Mouse (Mus musculus) MEL (cell line): Measurements from ENCODE around the gene Sirt3.

Experiments
- BHLHE40 ChIP-seq: IDR thresholded peaks from 2 replicates; pipeline ENCODE4 v1.6.1; 2012; ENCODE audit warnings: low read depth, mild to moderate bottlenecking, inconsistent platforms, low read length, improper control_type of control experiment, borderline replicate concordance
- CTCF ChIP-seq, 3 experiments: IDR thresholded peaks in 2 of 3; conservative IDR thresholded peaks in 1 of 3; 2 replicates each; pipeline ENCODE4 v1.5.1; 2011 to 2012; ENCODE audit warnings: low read length in 3 of 3, low read depth in 2 of 3, mild to moderate bottlenecking in 2 of 3, improper control_type of control experiment in 1 of 3, inconsistent platforms in 1 of 3, mixed read lengths in 1 of 3, moderate library complexity in 1 of 3; ENCODE audit not compliant: control insufficient read depth in 1 of 3, insufficient read depth in 1 of 3, poor library complexity in 1 of 3, severe bottlenecking in 1 of 3
- MAFK ChIP-seq: IDR thresholded peaks from 2 replicates; pipeline ENCODE4 v1.6.1; 2011; ENCODE audit warnings: low read depth, mild to moderate bottlenecking, low read length, improper control_type of control experiment, borderline replicate concordance
- POLR2A ChIP-seq, 2 experiments: IDR thresholded peaks; 2 replicates each; pipeline ENCODE4 v1.6.1; 2011 to 2012; ENCODE audit warnings: low read length in 2 of 2, mild to moderate bottlenecking in 2 of 2, control low read depth in 1 of 2, improper control_type of control experiment in 1 of 2, low read depth in 1 of 2, moderate library complexity in 1 of 2; ENCODE audit not compliant: control insufficient read depth in 1 of 2, insufficient read depth in 1 of 2, poor library complexity in 1 of 2
- SMC3 ChIP-seq: IDR thresholded peaks from 2 replicates; pipeline ENCODE4 v1.6.1; 2011; ENCODE audit warnings: low read depth, low read length, improper control_type of control experiment
- TCF12 ChIP-seq: IDR thresholded peaks from 2 replicates; pipeline ENCODE4 v1.6.1; 2014; ENCODE audit warnings: low read depth, mild to moderate bottlenecking, inconsistent platforms, low read length, improper control_type of control experiment, moderate library complexity
- USF2 ChIP-seq, 2 experiments: IDR thresholded peaks; 2 replicates each; pipeline ENCODE4 v1.6.1; 2011 to 2012; ENCODE audit warnings: improper control_type of control experiment in 2 of 2, low read length in 2 of 2, borderline replicate concordance in 1 of 2, inconsistent platforms in 1 of 2, low read depth in 1 of 2, mild to moderate bottlenecking in 1 of 2; ENCODE audit not compliant: insufficient read depth in 1 of 2
- ZC3H11A ChIP-seq: IDR thresholded peaks from 2 replicates; pipeline ENCODE4 v1.6.1; 2012; ENCODE audit warnings: low read depth, mild to moderate bottlenecking, inconsistent platforms, low read length, improper control_type of control experiment

- TF ChIP-seq CTCF (IDR thresholded peaks at IDR 0.05 in 2 of 3, conservative IDR thresholded peaks at IDR 0.05 in 1 of 3; ENCODE audit: control insufficient read depth in 1 of 3, insufficient read depth in 1 of 3, low read depth in 2 of 3, low read length in 3 of 3, poor library complexity in 1 of 3, severe bottlenecking in 1 of 3), result no peak
- TF ChIP-seq ZC3H11A, result no peak
- TF ChIP-seq POLR2A (IDR thresholded peaks at IDR 0.05; ENCODE audit: control insufficient read depth in 1 of 2, insufficient read depth in 1 of 2, low read depth in 1 of 2, low read length in 2 of 2, poor library complexity in 1 of 2), result no peak; a peak in 1 of 4 replicates
- TF ChIP-seq BHLHE40, result no peak
- no peak for TF ChIP-seq MAFK
- no peak for TF ChIP-seq TCF12
- no peak for TF ChIP-seq SMC3
- no peak for TF ChIP-seq USF2 (IDR thresholded peaks at IDR 0.05; ENCODE audit: borderline replicate concordance in 1 of 2, insufficient read depth in 1 of 2, low read depth in 1 of 2, low read length in 2 of 2)
Observed at GRCm38 (mm10) chr7:140900220-140900619, 18.1 kb upstream of the Sirt3 start, which contains the start of gene Cox8b.
